Mouse (Mus musculus) heart, embryonic 11.5 days (tissue): ENCODE measurements around the gene Odf3l1. TPM values are rescaled to one million over a fixed set of nuclear protein-coding genes. Genes with fewer than 3 reads are reported as not detected.
A peak's percentile ranks its signal among the peaks of the same experiment; 100 is the strongest.

Experiments
- ATAC-seq: fragments of 200-750 bp; cut with Nextera tagmentation; replicated peaks from 2 replicates; pipeline ENCODE4 v1.8.0; 2017; ENCODE audit warnings: moderate library complexity; ENCODE audit not compliant: insufficient number of reproducible peaks, low FRiP score, low TSS enrichment
- H3K27ac ChIP-seq: fragments of 300-500 bp; sonication (generic); 2 replicates; pipeline ENCODE4 v1.5.1; 2014; ENCODE audit warnings: mild to moderate bottlenecking, low read depth, low read length
- H3K27me3 ChIP-seq: fragments of 300-500 bp; sonication (generic); 2 replicates; pipeline ENCODE4 v1.6.1; 2014; ENCODE audit warnings: mild to moderate bottlenecking, low read length, mixed read lengths; ENCODE audit not compliant: control insufficient read depth, insufficient read depth
- H3K36me3 ChIP-seq: fragments of 300-500 bp; sonication (generic); 2 replicates; pipeline ENCODE4 v1.6.1; 2014; ENCODE audit warnings: mild to moderate bottlenecking, low read length, moderate library complexity, mixed read lengths; ENCODE audit not compliant: control insufficient read depth, insufficient read depth
- H3K4me1 ChIP-seq: fragments of 300-500 bp; sonication (generic); 2 replicates; pipeline ENCODE4 v1.6.1; 2014; ENCODE audit warnings: low read length; ENCODE audit not compliant: control insufficient read depth, insufficient read depth
- H3K4me2 ChIP-seq: fragments of 300-500 bp; sonication (generic); 2 replicates; pipeline ENCODE4 v1.6.1; 2014; ENCODE audit warnings: mild to moderate bottlenecking, moderate library complexity
- H3K4me3 ChIP-seq: fragments of 300-500 bp; sonication (generic); 2 replicates; pipeline ENCODE4 v1.5.1; 2014; ENCODE audit warnings: low read depth, low read length
- H3K9ac ChIP-seq: fragments of 300-500 bp; sonication (generic); 2 replicates; pipeline ENCODE4 v1.6.1; 2014; ENCODE audit warnings: mild to moderate bottlenecking, low read depth, low read length, moderate library complexity
- H3K9me3 ChIP-seq: fragments of 300-500 bp; sonication (generic); replicated peaks from 2 replicates; pipeline ENCODE4 v1.6.1; 2016; ENCODE audit warnings: low read length; ENCODE audit not compliant: control insufficient read depth
- WGBS: fragments of 180-500 bp; shearing (Covaris S2); extraction: QIAGEN DNeasy Blood & Tissue Kit; methylation state at CpG from one replicate; pipeline ENCODE4 v1.1.7; 2014; ENCODE audit not compliant: insufficient replicate concordance; 5-methylcytosine and 5-hydroxymethylcytosine counted together
- polyA plus RNA-seq: library from polyadenylated mRNA; unstranded; fragments of >200 nt; fragmentation: Nextera tagmentation; extraction: Ambion mirVana; gene quantifications from 2 replicates; pipeline ENCODE4 v1.2.1, GENCODE M21; 2014

The Odf3l1 gene
- polyA plus RNA-seq, 1 experiment from 2014 or later = 0.87 TPM

DNA sequence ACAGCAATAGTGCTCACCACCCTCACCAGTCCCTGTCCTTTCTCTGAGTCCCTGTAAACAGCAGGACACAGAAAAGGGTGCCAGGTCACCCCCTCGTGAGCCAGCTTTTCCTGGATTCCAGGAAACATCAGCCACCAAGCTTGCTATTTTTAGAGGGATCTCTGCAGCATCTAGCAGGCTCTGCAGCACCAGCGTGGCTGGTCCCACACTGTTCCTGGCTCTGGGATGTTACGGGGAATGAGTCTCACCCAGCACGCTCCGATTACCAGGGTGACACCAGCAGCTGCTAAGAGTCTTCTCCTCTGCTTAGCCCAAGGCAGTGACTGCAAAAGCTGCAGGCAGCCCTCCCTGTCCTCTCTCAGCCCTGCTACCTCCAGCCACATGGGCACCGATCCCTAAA, 31.6 kb downstream of the Odf3l1 start:
- 0 out of 2 replicates have a peak overlapping the region, but pooled peaks have one; percentile 6 for H3K27ac ChIP-seq
- ATAC-seq = no peak

GRCm38 (mm10) chr9:56831904-56832303, 32.6 kb downstream of the Odf3l1 start:
- no peak for ATAC-seq
- Histone ChIP-seq H3K27me3 (peaks cover 14% of the 10 kb centered on the region), H3K4me1 (peaks cover 34% of the 10 kb centered on the region), H3K9ac (no peak overlapping the region), H3K9me3 (no peaks in the 10 kb centered on the region), H3K36me3 (no peaks in the 10 kb centered on the region), H3K27ac (no peak overlapping the region), H3K4me2 (no peak overlapping the region), H3K4me3 (no peak overlapping the region)
- WGBS = 76% methylated on average over 3 of the region's 3 CpGs

More for the DNA sequence above, 31.6 kb downstream of the Odf3l1 start:
- H3K4me1 ChIP-seq = peaks cover 34% of the 10 kb centered on the region
- WGBS = 13% methylated on average over 6 of the region's 6 CpGs
- no peak overlapping the region for H3K9ac ChIP-seq
- peaks cover 11% of the 10 kb centered on the region for H3K27me3 ChIP-seq
- no peaks in the 10 kb centered on the region for H3K36me3 ChIP-seq
- H3K4me3 ChIP-seq = no peak overlapping the region
- no peaks in the 10 kb centered on the region for H3K9me3 ChIP-seq
- H3K4me2 ChIP-seq = peak overlapping the region; percentile 39

DNA sequence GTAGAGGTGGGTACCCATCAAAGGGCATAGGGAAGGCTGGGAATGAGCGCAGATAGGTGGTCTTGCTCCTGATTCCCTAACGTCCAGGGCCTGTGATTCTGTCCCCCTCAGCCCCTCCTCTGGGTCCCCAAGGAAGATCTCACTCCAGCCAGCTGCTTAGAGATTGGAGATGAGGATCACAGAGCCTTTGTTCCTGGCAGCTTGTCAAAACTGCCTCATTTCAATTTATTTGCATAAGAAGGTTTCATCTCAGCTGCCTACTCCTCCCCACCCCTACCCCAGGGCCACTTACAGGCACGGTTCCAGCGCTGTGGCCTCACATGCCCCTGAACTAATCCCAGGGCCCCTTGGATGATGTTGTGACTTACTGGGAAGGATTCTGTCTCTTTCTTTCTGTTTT, 34.3 kb downstream of the Odf3l1 start:
- 27% methylated on average over 4 of the region's 4 CpGs for WGBS
- no peak overlapping the region for H3K27ac ChIP-seq
- no peak for ATAC-seq
- no peaks in the 10 kb centered on the region for H3K36me3 ChIP-seq
- no peaks in the 10 kb centered on the region for H3K9me3 ChIP-seq
- peaks cover 27% of the 10 kb centered on the region for H3K27me3 ChIP-seq
- H3K4me3 ChIP-seq = no peak overlapping the region
- no peak overlapping the region for H3K9ac ChIP-seq
- H3K4me2 ChIP-seq = no peak overlapping the region
- peaks cover 34% of the 10 kb centered on the region for H3K4me1 ChIP-seq

- H3K27me3 ChIP-seq = peaks cover 27% of the 10 kb centered on the region
- no peak overlapping the region for H3K27ac ChIP-seq
- no peaks in the 10 kb centered on the region for H3K36me3 ChIP-seq
- H3K9me3 ChIP-seq = no peaks in the 10 kb centered on the region
- H3K4me1 ChIP-seq = peaks cover 30% of the 10 kb centered on the region
- ATAC-seq = no peak
- 79% methylated on average over 6 of the region's 6 CpGs for WGBS
- H3K4me2 ChIP-seq = no peak overlapping the region
- H3K9ac ChIP-seq = no peak overlapping the region
- no peak overlapping the region for H3K4me3 ChIP-seq
These were observed 35.6 kb downstream of the Odf3l1 start for GRCm38 (mm10) chr9:56828841-56829240.

- no peak for ATAC-seq
- Histone ChIP-seq H3K27me3 (peaks cover 24% of the 10 kb centered on the region), H3K4me2 (no peak overlapping the region; the same call in 1 of the 2 replicates), H3K9ac (no peak overlapping the region), H3K4me3 (no peak overlapping the region), H3K4me1 (peaks cover 26% of the 10 kb centered on the region), H3K9me3 (no peaks in the 10 kb centered on the region), H3K27ac (no peak overlapping the region), H3K36me3 (no peaks in the 10 kb centered on the region)
- WGBS = 28% methylated on average over 9 of the region's 9 CpGs
These were observed 36.3 kb downstream of the Odf3l1 start for GRCm38 (mm10) chr9:56828146-56828545.

DNA sequence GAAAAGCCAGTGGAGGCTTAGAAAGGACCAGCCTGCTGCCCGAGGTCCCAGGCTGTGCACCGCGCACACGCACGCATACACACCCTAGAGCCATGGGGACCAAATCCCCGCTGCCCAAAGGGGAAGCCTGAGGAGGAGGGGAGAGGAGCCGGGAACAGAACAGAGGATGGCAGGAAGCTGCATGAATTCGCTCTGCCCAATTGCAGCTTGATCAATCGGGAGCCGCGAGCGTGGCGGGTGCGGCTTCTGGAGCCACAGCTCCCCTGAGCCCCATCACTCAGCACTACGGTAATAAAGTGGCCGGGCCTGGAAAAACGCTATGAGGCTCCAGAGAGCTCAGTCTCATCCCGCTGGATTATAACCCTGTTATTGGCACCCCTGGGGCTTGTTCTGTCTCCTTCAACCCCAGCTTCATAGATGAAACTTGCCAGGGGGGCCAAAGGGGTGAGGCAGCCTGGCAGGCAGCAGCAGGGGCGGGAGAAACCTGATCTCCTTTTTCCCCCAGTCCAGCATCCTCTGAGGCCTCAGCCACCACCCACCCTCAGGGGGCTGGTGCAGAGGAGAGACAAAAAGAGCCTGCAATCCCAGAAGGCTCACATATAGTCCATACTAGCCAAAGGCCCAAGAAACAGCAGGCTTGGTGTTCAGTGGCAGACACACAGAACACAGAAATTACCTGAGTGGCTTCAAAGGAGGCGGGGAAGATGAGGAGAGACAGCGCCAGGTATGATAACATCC, 38.8 kb downstream of the Odf3l1 start:
- H3K4me3 ChIP-seq = peak overlapping the region; percentile 21; the same call in 1 of the 2 replicates
- 13% methylated on average over 21 of the region's 21 CpGs for WGBS
- peaks cover 21% of the 10 kb centered on the region for H3K27me3 ChIP-seq
- H3K9me3 ChIP-seq = no peaks in the 10 kb centered on the region
- peak overlapping the region; percentile 66 for H3K4me2 ChIP-seq
- peak overlapping the region; percentile 56 for H3K9ac ChIP-seq
- ATAC-seq = no peak
- H3K27ac ChIP-seq = no peak overlapping the region
- peaks cover 15% of the 10 kb centered on the region for H3K4me1 ChIP-seq
- no peaks in the 10 kb centered on the region for H3K36me3 ChIP-seq

GRCm38 (mm10) chr9:56824900-56825299, 39.6 kb downstream of the Odf3l1 start:
- peaks cover 21% of the 10 kb centered on the region for H3K27me3 ChIP-seq
- H3K36me3 ChIP-seq = no peaks in the 10 kb centered on the region
- H3K27ac ChIP-seq = no peak overlapping the region
- no peak overlapping the region for H3K4me2 ChIP-seq
- no peak overlapping the region for H3K4me3 ChIP-seq
- H3K4me1 ChIP-seq = peaks cover 11% of the 10 kb centered on the region
- 6% methylated on average over 3 of the region's 3 CpGs for WGBS
- ATAC-seq = no peak
- H3K9ac ChIP-seq = peak overlapping the region; percentile 46
- no peaks in the 10 kb centered on the region for H3K9me3 ChIP-seq

- Histone ChIP-seq H3K4me1 (0 out of 2 replicates have a peak, but pooled peaks cover 5% of the 10 kb centered on the region), H3K4me3 (no peak overlapping the region), H3K9ac (no peak overlapping the region), H3K27me3 (peaks cover 5% of the 10 kb centered on the region; the same call in 1 of the 2 replicates), H3K4me2 (no peak overlapping the region), H3K36me3 (no peaks in the 10 kb centered on the region), H3K27ac (no peak overlapping the region), H3K9me3 (no peaks in the 10 kb centered on the region)
- WGBS = 79% methylated on average over 1 of the region's 1 CpGs
- ATAC-seq = no peak
These were observed 53.6 kb downstream of the Odf3l1 start for GRCm38 (mm10) chr9:56810916-56811315.

DNA sequence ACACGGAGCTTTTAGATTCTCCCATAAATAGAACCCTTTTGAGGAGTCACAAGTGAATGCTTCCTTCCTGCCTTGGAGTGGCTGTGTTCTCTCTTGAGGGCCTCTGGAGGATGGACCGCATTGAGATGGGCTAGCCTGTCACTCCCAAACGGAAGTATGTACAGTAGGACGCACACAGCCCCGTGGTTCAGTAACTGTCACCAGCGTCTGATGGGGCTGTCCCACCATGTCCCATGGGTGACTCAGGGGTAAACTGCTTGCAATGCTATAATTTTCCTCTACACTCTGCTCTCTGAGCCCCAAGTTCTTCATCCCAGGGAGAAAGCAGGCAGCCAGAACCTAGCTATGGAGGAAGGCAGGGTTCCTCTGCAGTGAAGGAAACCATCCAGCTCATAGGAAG, 56.5 kb downstream of the Odf3l1 start:
- WGBS = 69% methylated on average over 6 of the region's 6 CpGs
- Histone ChIP-seq H3K27ac (no peak overlapping the region), H3K9ac (no peak overlapping the region)

More for the DNA sequence above, 56.5 kb downstream of the Odf3l1 start:
- no peaks in the 10 kb centered on the region for H3K36me3 ChIP-seq
- 0 out of 2 replicates have a peak, but pooled peaks cover 3% of the 10 kb centered on the region for H3K4me1 ChIP-seq
- H3K4me2 ChIP-seq = no peak overlapping the region
- H3K4me3 ChIP-seq = no peak overlapping the region
- no peak for ATAC-seq
- peaks cover 5% of the 10 kb centered on the region; the same call in 1 of the 2 replicates for H3K27me3 ChIP-seq
- H3K9me3 ChIP-seq = no peaks in the 10 kb centered on the region
